Mouse (Mus musculus): Measurements from ENCODE around the gene Retreg2.
A peak's percentile ranks its signal among the peaks of the same experiment; 100 is the strongest.

The Retreg2 gene

GRCm38 (mm10) chr1:75168472-75169464 lies 26.2 kb downstream of the Retreg2 start, which contains the start of gene Zfand2b:
Gene Zfand2b, plus strand, starts transcription at chr1:75168646.
- DNase-seq, result peak; percentile 99

GRCm38 (mm10) chr1:75179334-75180104 lies 36.9 kb downstream of the Retreg2 start:
- DNase-seq, result no peak

- DNase-seq, result peak; percentile 87
These were observed 37.6 kb downstream of the Retreg2 start, which contains the start of gene Abcb6 for GRCm38 (mm10) chr1:75180105-75180590. Gene Abcb6, minus strand, starts transcription at chr1:75180392.

GRCm38 (mm10) chr1:75180741-75181140 lies 38.2 kb downstream of the Retreg2 start:
- DNase-seq, result no peak

GRCm38 (mm10) chr1:75181377-75181870 lies 38.8 kb downstream of the Retreg2 start:
- DNase-seq, result no peak

GRCm38 (mm10) chr1:75182160-75182559 lies 39.6 kb downstream of the Retreg2 start:
- DNase-seq, result no peak

GRCm38 (mm10) chr1:75185495-75185894 lies 42.9 kb downstream of the Retreg2 start:
- DNase-seq, result no peak

GRCm38 (mm10) chr1:75187126-75187525 lies 44.5 kb downstream of the Retreg2 start:
- no peak for DNase-seq

- no peak for DNase-seq
These were observed 45.4 kb downstream of the Retreg2 start for GRCm38 (mm10) chr1:75187914-75188483.

GRCm38 (mm10) chr1:75190577-75190976 lies 48.0 kb downstream of the Retreg2 start:
- DNase-seq, result no peak

GRCm38 (mm10) chr1:75191258-75191621 lies 48.7 kb downstream of the Retreg2 start:
- no peak for DNase-seq

- peak; percentile 94 for DNase-seq
These were observed 49.2 kb downstream of the Retreg2 start, which contains the start of the genes Ankzf1 and Atg9a for GRCm38 (mm10) chr1:75191622-75192402. Gene Ankzf1, plus strand, starts transcription at chr1:75192151. Gene Atg9a, minus strand, starts transcription at chr1:75192196.

- DNase-seq, result peak; percentile 48
These were observed 49.9 kb downstream of the Retreg2 start for GRCm38 (mm10) chr1:75192452-75192851.
